Mouse (Mus musculus): ENCODE results near the gene Aqp5. TPM values are rescaled to one million over a fixed set of nuclear protein-coding genes. Genes with fewer than 3 reads are reported as not detected.

Aqp5 gene
- polyA plus RNA-seq, 1 experiment from 2014 or later = not detected

DNA sequence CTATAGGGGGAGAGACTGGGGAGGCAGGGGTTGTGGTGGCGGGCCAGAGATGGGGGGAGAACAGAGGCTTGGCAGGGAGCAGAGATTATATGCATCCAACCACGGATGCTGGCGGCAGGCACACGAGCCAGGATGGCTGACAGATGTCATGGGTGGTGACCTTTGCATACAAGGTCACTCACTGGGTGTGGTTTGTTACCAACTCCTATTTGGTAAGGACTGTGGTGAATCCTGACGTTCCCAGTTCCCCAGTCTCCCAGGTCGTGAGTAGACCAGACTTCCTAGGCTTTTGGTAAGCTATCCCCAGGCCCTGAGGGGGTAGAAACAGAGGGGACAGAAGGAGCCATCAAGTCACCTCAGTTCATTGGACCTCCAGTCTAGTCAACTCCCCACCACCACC, 21.9 kb upstream of the Aqp5 start:
- ATAC-seq (ENCODE audit: insufficient number of reproducible peaks, low FRiP score, low TSS enrichment, low read depth) (no peak), DNase-seq (ENCODE audit: low spot score) (no peak)
- Histone ChIP-seq H3K9me3 (ENCODE audit: control insufficient read depth, low read length) (no peaks in the 10 kb centered on the region), H3K4me3 (ENCODE audit: low read depth, low read length) (no peak overlapping the region), H3K36me3 (ENCODE audit: control insufficient read depth, insufficient read depth, low read length) (no peaks in the 10 kb centered on the region), H3K9ac (ENCODE audit: low read length) (no peak overlapping the region), H3K27ac (replicated peaks; ENCODE audit: low read depth, low read length) (no peak overlapping the region), H3K27me3 (ENCODE audit: control insufficient read depth, insufficient read depth, low read length) (no peaks in the 10 kb centered on the region), H3K4me2 (ENCODE audit: low read depth, severe bottlenecking) (no peak overlapping the region), H3K4me1 (ENCODE audit: control insufficient read depth, insufficient read depth, low read length) (no peaks in the 10 kb centered on the region)
- 75% methylated on average over 6 of the region's 6 CpGs for WGBS

DNA sequence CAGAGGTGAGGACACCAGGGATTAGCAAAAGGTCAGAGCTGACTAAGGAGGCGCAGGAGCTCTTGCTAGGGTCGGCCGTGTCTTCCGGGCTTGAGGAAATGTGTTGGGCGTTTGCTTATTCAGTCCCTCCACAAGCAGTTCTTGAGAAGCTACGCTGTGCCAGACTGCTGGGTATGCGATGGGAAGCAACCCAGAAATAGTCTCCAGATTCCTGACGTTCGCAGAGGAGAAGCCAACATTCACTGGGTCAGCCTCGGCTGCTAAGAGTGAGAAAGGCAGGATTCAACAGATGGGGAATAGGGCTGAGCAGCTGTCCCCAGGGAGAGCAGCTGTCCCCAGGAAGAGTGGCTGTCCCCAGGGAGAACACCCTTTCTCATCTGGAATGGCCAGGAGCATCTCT, 21.5 kb upstream of the Aqp5 start:
- Histone ChIP-seq H3K36me3 (ENCODE audit: control insufficient read depth, insufficient read depth, low read length) (no peaks in the 10 kb centered on the region), H3K4me3 (ENCODE audit: low read depth, low read length) (no peak overlapping the region), H3K27me3 (ENCODE audit: control insufficient read depth, insufficient read depth, low read length) (no peaks in the 10 kb centered on the region), H3K4me1 (ENCODE audit: control insufficient read depth, insufficient read depth, low read length) (no peaks in the 10 kb centered on the region), H3K9me3 (ENCODE audit: control insufficient read depth, low read length) (no peaks in the 10 kb centered on the region), H3K4me2 (ENCODE audit: low read depth, severe bottlenecking) (no peak overlapping the region), H3K9ac (ENCODE audit: low read length) (no peak overlapping the region), H3K27ac (replicated peaks; ENCODE audit: low read depth, low read length) (no peak overlapping the region)
- no peak for DNase-seq (ENCODE audit: low spot score)
- WGBS = 88% methylated on average over 10 of the region's 10 CpGs
- ATAC-seq (ENCODE audit: insufficient number of reproducible peaks, low FRiP score, low TSS enrichment, low read depth) = no peak

DNA sequence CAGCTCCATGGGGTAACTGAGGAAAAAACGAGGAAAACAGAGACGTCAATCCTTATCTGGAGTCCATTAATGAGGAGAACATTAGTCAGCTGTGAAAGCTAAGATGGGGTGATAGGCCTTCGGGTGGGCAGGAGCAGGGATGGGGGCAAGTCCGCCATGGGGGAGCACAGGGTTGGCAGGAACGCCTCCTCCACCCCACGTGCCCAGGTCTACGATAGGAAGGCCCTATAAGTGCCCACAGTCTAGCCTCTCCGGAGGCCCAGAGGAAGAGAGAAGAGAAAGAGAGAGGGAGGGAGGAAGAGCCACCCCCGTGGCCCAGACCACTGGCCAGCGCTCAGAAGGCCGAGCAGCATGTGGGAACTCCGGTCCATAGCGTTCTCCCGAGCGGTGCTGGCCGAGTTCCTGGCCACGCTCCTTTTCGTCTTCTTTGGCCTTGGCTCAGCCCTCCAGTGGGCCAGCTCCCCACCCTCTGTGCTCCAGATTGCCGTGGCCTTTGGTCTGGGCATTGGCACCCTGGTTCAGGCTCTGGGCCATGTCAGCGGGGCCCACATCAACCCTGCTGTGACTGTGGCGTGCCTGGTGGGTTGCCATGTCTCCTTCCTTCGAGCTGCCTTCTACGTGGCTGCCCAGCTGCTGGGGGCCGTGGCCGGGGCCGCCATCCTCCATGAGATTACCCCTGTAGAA, 11.6 kb upstream of the Aqp5 start, which contains the start of gene Aqp2:
TSS of gene Aqp2 (plus strand) at position 254 of the 684 bp plus-strand sequence.
- Histone ChIP-seq H3K4me2 (ENCODE audit: low read depth, severe bottlenecking) (no peak within 1 kb of the TSS), H3K9ac (ENCODE audit: low read length) (no peak within 1 kb of the TSS), H3K4me3 (ENCODE audit: low read depth, low read length) (no peak within 1 kb of the TSS), H3K4me1 (ENCODE audit: control insufficient read depth, insufficient read depth, low read length) (peaks cover 2% of the 10 kb centered on the region), H3K27me3 (ENCODE audit: control insufficient read depth, insufficient read depth, low read length) (peaks cover 27% of the 10 kb centered on the region), H3K36me3 (ENCODE audit: control insufficient read depth, insufficient read depth, low read length) (no peaks in the 10 kb centered on the region), H3K27ac (replicated peaks; ENCODE audit: low read depth, low read length) (no peak within 1 kb of the TSS), H3K9me3 (ENCODE audit: control insufficient read depth, low read length) (no peaks in the 10 kb centered on the region)
- no peak for ATAC-seq (ENCODE audit: insufficient number of reproducible peaks, low FRiP score, low TSS enrichment, low read depth)
- DNase-seq (ENCODE audit: low spot score) = no peak
- WGBS = 85% methylated on average over 26 of the region's 26 CpGs

DNA sequence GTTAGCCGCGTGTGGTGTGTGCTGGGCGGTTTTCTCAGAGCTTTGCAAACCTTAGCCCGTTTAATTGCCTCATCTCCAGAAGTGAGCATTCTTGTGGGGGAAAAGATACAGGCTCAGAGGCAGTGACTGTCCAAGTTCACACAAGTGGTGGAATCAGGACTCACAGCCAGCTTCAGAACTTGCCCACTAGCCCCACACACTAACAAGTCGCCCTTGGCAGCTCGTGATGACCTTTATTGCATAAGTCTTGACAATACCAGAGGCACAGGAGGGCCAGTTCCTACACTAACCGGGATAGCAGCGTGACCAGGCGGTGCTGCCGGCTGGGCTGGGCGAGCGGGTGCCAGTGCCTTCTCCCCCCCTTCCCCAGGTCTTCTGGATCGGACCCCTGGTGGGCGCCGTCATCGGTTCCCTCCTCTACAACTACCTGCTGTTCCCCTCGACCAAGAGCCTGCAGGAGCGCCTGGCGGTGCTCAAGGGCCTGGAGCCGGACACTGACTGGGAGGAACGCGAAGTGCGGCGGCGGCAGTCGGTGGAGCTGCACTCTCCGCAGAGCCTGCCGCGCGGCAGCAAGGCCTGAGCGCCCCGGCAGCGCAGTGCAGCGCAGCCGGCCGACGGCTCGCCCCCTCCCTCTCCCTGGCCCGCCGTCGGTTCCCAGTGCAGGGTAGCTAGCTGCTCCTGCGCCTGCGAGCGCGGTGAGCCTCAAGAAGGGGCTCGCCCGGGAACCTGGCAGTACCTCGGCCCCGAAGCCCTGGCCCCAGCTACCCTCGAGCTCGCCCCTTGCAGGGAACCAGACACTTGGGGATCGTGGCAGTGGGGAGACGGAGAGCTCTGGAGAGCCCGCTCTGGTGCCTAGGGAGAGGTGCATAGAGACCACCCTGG, 6.9 kb upstream of the Aqp5 start:
- no peak for ATAC-seq (ENCODE audit: insufficient number of reproducible peaks, low FRiP score, low TSS enrichment, low read depth)
- H3K27me3 ChIP-seq (ENCODE audit: control insufficient read depth, insufficient read depth, low read length) = peaks cover 73% of the 10 kb centered on the region
- no peak overlapping the region for H3K27ac ChIP-seq (replicated peaks; ENCODE audit: low read depth, low read length)
- H3K9ac ChIP-seq (ENCODE audit: low read length) = no peak overlapping the region
- H3K36me3 ChIP-seq (ENCODE audit: control insufficient read depth, insufficient read depth, low read length) = no peaks in the 10 kb centered on the region
- H3K4me1 ChIP-seq (ENCODE audit: control insufficient read depth, insufficient read depth, low read length) = peaks cover 10% of the 10 kb centered on the region
- H3K9me3 ChIP-seq (ENCODE audit: control insufficient read depth, low read length) = no peaks in the 10 kb centered on the region
- H3K4me2 ChIP-seq (ENCODE audit: low read depth, severe bottlenecking) = peak overlapping the region; percentile 37
- H3K4me3 ChIP-seq (ENCODE audit: low read depth, low read length) = peak overlapping the region; percentile 22
- 1% methylated on average over 43 of the region's 54 CpGs for WGBS
- peak; percentile 67 for DNase-seq (ENCODE audit: low spot score)

DNA sequence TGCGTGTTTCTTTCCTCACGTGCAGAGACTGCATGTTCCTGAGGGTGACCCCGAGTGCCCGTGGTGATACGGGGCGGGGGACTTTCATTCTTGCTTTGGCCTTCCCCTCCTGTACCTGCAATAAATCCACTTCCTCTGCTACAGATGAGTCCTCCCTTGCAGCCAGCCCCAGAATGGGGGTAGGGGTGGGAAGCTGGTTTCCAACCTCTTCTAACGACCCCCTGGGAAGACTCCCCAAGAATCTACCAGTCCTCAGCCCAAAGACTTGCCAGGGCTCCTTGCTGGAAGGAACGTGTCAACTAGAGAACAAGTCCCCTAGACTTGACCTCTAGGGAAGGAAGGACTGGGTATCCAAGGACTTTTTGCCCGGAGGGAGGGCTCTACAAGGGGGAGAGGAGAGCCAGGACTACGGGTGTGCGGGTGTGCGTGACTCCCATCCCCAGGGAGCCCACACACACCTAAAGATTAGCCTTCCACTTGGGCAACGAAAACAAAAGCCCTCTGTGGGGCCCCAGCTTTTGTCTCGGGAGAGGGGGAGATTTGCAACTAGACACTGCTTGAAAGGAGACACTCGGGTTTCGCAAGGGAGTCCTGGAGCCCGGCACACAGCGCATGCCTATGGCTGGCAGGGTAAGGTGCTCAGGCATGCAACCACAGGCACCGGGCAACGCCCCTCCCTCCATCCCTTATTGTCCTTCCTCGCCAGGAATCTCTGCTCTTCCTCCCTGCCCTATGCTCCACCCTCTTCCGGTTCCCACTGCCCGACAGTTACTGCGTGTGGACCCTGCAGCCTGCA, 6.0 kb upstream of the Aqp5 start:
- Histone ChIP-seq H3K9me3 (ENCODE audit: control insufficient read depth, low read length) (no peaks in the 10 kb centered on the region), H3K4me3 (ENCODE audit: low read depth, low read length) (no peak overlapping the region), H3K27ac (replicated peaks; ENCODE audit: low read depth, low read length) (no peak overlapping the region), H3K27me3 (ENCODE audit: control insufficient read depth, insufficient read depth, low read length) (peaks cover 82% of the 10 kb centered on the region), H3K9ac (ENCODE audit: low read length) (no peak overlapping the region), H3K4me2 (ENCODE audit: low read depth, severe bottlenecking) (peak overlapping the region; percentile 37), H3K4me1 (ENCODE audit: control insufficient read depth, insufficient read depth, low read length) (peaks cover 12% of the 10 kb centered on the region), H3K36me3 (ENCODE audit: control insufficient read depth, insufficient read depth, low read length) (no peaks in the 10 kb centered on the region)
- 1% methylated on average over 24 of the region's 24 CpGs for WGBS
- 0 out of 2 replicates have a peak, but pooled peaks have one; percentile 44 for ATAC-seq (ENCODE audit: insufficient number of reproducible peaks, low FRiP score, low TSS enrichment, low read depth)
- peak; percentile 58 for DNase-seq (ENCODE audit: low spot score)

DNA sequence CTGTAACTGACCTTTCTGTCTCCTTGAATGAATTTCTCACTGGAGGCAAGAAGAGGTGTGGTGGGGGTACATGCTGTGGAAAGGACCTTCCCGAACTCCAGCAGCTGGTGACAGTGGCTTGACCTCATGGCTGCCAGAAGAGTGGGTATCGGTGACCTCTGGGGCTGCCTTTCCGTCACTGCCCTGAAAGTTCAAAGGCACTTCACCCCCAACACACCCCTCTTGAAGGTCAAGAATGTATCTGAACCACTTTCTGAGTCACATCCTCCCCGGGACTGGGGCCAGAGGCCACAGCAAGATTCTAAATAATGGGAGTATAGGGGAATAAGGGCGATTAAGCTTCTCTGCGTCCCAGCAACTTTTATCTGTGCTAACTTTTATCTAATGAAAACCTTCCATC, 4.8 kb upstream of the Aqp5 start:
- Histone ChIP-seq H3K27ac (replicated peaks; ENCODE audit: low read depth, low read length) (no peak overlapping the region), H3K4me2 (ENCODE audit: low read depth, severe bottlenecking) (no peak overlapping the region), H3K9ac (ENCODE audit: low read length) (no peak overlapping the region), H3K27me3 (ENCODE audit: control insufficient read depth, insufficient read depth, low read length) (peaks cover 90% of the 10 kb centered on the region), H3K4me1 (ENCODE audit: control insufficient read depth, insufficient read depth, low read length) (peaks cover 14% of the 10 kb centered on the region), H3K4me3 (ENCODE audit: low read depth, low read length) (no peak overlapping the region), H3K9me3 (ENCODE audit: control insufficient read depth, low read length) (no peaks in the 10 kb centered on the region), H3K36me3 (ENCODE audit: control insufficient read depth, insufficient read depth, low read length) (no peaks in the 10 kb centered on the region)
- ATAC-seq (ENCODE audit: insufficient number of reproducible peaks, low FRiP score, low TSS enrichment, low read depth) = no peak
- DNase-seq (ENCODE audit: low spot score) = no peak
- WGBS = 57% methylated on average over 6 of the region's 6 CpGs

DNA sequence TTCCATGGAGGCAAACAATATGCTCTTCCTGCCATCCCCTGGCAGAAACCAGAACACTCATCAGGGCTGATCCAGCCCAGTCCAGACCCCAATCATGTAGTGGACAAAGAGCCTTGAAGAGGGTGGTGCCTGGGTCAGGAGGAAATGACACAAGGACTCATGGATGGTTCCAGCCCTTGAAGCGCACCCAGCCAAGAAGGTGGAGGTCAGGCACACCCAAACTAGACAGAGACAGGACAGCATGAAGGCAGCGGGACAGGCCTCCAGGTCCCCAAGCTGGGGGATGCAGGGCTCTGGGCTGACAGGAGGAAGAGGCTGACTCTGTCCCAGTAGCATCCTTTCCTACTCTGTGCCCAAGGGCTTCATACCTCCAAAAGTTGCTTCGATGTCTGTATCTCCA, 4.1 kb upstream of the Aqp5 start:
- ATAC-seq (ENCODE audit: insufficient number of reproducible peaks, low FRiP score, low TSS enrichment, low read depth) (no peak), DNase-seq (ENCODE audit: low spot score) (no peak)
- Histone ChIP-seq H3K4me1 (ENCODE audit: control insufficient read depth, insufficient read depth, low read length) (peaks cover 17% of the 10 kb centered on the region), H3K36me3 (ENCODE audit: control insufficient read depth, insufficient read depth, low read length) (no peaks in the 10 kb centered on the region), H3K4me2 (ENCODE audit: low read depth, severe bottlenecking) (no peak overlapping the region), H3K4me3 (ENCODE audit: low read depth, low read length) (no peak overlapping the region), H3K27ac (replicated peaks; ENCODE audit: low read depth, low read length) (no peak overlapping the region), H3K9me3 (ENCODE audit: control insufficient read depth, low read length) (no peaks in the 10 kb centered on the region), H3K27me3 (ENCODE audit: control insufficient read depth, insufficient read depth, low read length) (peaks cover 95% of the 10 kb centered on the region), H3K9ac (ENCODE audit: low read length) (no peak overlapping the region)
- 88% methylated on average over 3 of the region's 3 CpGs for WGBS

DNA sequence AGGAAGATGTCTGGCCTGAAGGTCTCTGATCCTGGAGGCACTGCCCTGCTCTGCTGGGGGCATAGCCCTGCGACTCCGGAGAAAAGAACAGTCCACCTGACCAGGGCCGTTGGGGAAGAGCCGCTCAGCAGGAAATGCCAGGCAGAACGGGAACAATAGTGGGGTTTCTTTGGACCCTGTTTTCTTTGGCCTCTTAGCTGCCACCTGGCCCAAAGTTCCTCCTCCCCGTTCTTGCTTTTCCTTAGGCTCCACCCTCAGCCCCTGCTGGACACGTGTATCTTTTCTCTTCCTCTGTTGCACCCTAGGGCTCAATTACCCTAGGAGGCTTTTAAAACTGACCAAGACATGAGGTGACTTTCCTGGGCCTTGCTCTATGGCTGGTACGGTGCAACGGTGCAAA, 1.3 kb upstream of the Aqp5 start:
- Histone ChIP-seq H3K27me3 (ENCODE audit: control insufficient read depth, insufficient read depth, low read length) (peaks cover 97% of the 10 kb centered on the region), H3K9ac (ENCODE audit: low read length) (no peak overlapping the region), H3K27ac (replicated peaks; ENCODE audit: low read depth, low read length) (no peak overlapping the region), H3K4me1 (ENCODE audit: control insufficient read depth, insufficient read depth, low read length) (peaks cover 12% of the 10 kb centered on the region; the same call in 1 of the 2 replicates), H3K36me3 (ENCODE audit: control insufficient read depth, insufficient read depth, low read length) (no peaks in the 10 kb centered on the region), H3K4me2 (ENCODE audit: low read depth, severe bottlenecking) (no peak overlapping the region), H3K9me3 (ENCODE audit: control insufficient read depth, low read length) (no peaks in the 10 kb centered on the region), H3K4me3 (ENCODE audit: low read depth, low read length) (no peak overlapping the region)
- ATAC-seq (ENCODE audit: insufficient number of reproducible peaks, low FRiP score, low TSS enrichment, low read depth) (no peak), DNase-seq (ENCODE audit: low spot score) (no peak)
- 9% methylated on average over 9 of the region's 9 CpGs for WGBS
